Mouse (Mus musculus) T-helper 17 cell (primary cell): ENCODE data around the gene Rnf2.

Experiments
- in situ Hi-C, 2 experiments: fragments of 300-600 bp; cut with MboI, MseI; formaldehyde crosslinking; loops; 1 replicate in 1 of 2; 2 replicates in 1 of 2; pipeline ENCODE4 v1.15.1; 2025; ENCODE audit warnings: high pct_unique_total_duplicates in 2 of 2

Rnf2 gene

GRCm38 (mm10) chr1:151500531-151501361, at the start of gene Rnf2:
Rnf2 (minus strand) TSS chr1:151500955.
- in situ Hi-C loops, result no loop called here

GRCm38 (mm10) chr1:151549794-151550193, 49.0 kb upstream of the Rnf2 start:
- in situ Hi-C loops, result loop anchor here in 1 of 2 experiments (10.0 kb wide), 1 partner anchor 1075 kb away; no protein-coding TSS in a partner anchor

- in situ Hi-C loops, result no loop called here
Measured at GRCm38 (mm10) chr1:151548896-151549610, 48.3 kb upstream of the Rnf2 start.

GRCm38 (mm10) chr1:151545571-151545970, 44.8 kb upstream of the Rnf2 start:
- in situ Hi-C loops, result no loop called here

GRCm38 (mm10) chr1:151544581-151544980, 43.8 kb upstream of the Rnf2 start:
- in situ Hi-C loops, result no loop called here

GRCm38 (mm10) chr1:151543796-151544477, 43.2 kb upstream of the Rnf2 start:
- in situ Hi-C loops, result no loop called here

GRCm38 (mm10) chr1:151526701-151527100, 25.9 kb upstream of the Rnf2 start:
- in situ Hi-C loops, result no loop called here

- in situ Hi-C loops, result no loop called here
Measured at GRCm38 (mm10) chr1:151517571-151518250, 17.0 kb upstream of the Rnf2 start.

GRCm38 (mm10) chr1:151516871-151517270, 16.1 kb upstream of the Rnf2 start:
- in situ Hi-C loops, result no loop called here

GRCm38 (mm10) chr1:151515733-151516132, 15.0 kb upstream of the Rnf2 start:
- in situ Hi-C loops, result no loop called here

GRCm38 (mm10) chr1:151514119-151514518, 13.4 kb upstream of the Rnf2 start:
- in situ Hi-C loops, result no loop called here

- in situ Hi-C loops, result no loop called here
Measured at GRCm38 (mm10) chr1:151510811-151511210, 10.1 kb upstream of the Rnf2 start.

GRCm38 (mm10) chr1:151499815-151500501, 797 bp downstream of the Rnf2 start:
- in situ Hi-C loops, result no loop called here

- in situ Hi-C loops, result no loop called here
Measured at GRCm38 (mm10) chr1:151498381-151498780, 2.4 kb downstream of the Rnf2 start.

GRCm38 (mm10) chr1:151497942-151498341, 2.8 kb downstream of the Rnf2 start:
- in situ Hi-C loops, result no loop called here

- in situ Hi-C loops, result no loop called here
Measured at GRCm38 (mm10) chr1:151497028-151497427, 3.7 kb downstream of the Rnf2 start.

GRCm38 (mm10) chr1:151495635-151496285, 5.0 kb downstream of the Rnf2 start:
- in situ Hi-C loops, result no loop called here

- in situ Hi-C loops, result loop anchor here in 1 of 2 experiments (5.0 kb wide), 1 partner anchor 78 kb away; the partner anchor contains the start of gene Fam129a
Measured at GRCm38 (mm10) chr1:151494711-151495110, 6.0 kb downstream of the Rnf2 start.

- in situ Hi-C loops, result loop anchor here in 1 of 2 experiments (5.0 kb wide), 1 partner anchor 78 kb away; the partner anchor contains the start of gene Fam129a
Measured at GRCm38 (mm10) chr1:151493826-151494225, 6.9 kb downstream of the Rnf2 start.

- in situ Hi-C loops, result loop anchor here in 1 of 2 experiments (5.0 kb wide), 1 partner anchor 80 kb away; the partner anchor contains the start of gene Fam129a
Measured at GRCm38 (mm10) chr1:151492419-151492818, 8.3 kb downstream of the Rnf2 start.
